Comparison of ENCODE assay signal across 19 mouse cellular contexts in the genomic region with DNA sequence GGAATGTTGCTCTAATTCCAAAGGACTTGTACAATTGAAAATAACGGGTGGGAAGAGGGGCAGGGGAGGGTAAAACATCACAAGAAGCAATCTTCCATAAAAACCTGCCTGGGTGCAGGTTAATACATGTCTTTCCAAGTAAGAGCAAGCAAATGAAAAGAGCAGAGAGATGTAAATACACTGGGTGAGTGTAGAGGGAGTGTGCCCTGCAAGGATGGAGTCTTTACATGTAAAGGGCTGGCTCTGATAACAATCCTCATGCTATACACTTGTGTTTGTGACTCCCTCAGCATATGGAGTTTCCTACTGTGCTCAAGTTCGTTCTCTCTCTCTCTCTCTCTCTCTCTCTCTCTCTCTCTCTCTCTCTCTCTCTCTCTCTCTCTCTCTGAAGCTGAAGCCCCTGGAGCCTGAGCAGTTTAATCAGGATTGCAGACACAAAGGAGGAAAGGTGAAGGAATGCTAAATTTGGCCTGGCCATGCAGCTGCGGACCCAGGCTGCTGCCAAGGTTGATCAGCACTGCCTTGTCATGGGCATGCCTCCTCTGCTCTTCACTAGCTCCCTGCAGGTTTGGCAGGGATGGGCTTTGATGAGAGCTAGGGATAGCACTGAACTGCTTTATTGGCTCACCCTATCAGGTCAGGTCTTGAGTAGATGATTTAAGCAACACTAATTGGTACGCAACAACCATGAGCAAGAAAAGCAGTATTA.
DNase-seq lines count a peak whose midpoint lies in the region; ATAC-seq and TF ChIP-seq lines count a peak whose summit lies in the region.
"Had no signal": no experiment of that assay in that cellular context is flagged by ENCODE, and none has a peak within 500 bp of the region (broad histone marks: within the 10 kb centered on the region; RNA-seq: fewer than 3 reads in every experiment).

No protein-coding gene starts in this region.

- H3K4me3 ChIP-seq in embryonic facial prominence, embryonic 10.5 days = no peak overlapping the region
- no peak overlapping the region for H3K4me3 ChIP-seq in forebrain, embryonic 13.5 days
- no peak overlapping the region for H3K4me3 ChIP-seq in hindbrain, embryonic 14.5 days (replicated peaks; ENCODE audit: low read length)
- H3K4me3 ChIP-seq in midbrain, postnatal 0 days (ENCODE audit: low read depth, low read length) = no peak overlapping the region
- H3K4me3 ChIP-seq: erythroblast, embryonic 14.5 days; left cerebral cortex, adult 2 months; limb, embryonic 15.5 days; myocyte had no signal

- peak overlapping the region; percentile 12 for H3K4me2 ChIP-seq in forebrain, embryonic 13.5 days
- H3K4me2 ChIP-seq in hindbrain, embryonic 14.5 days (replicated peaks) = no peak overlapping the region
- H3K4me2 ChIP-seq in midbrain, postnatal 0 days (ENCODE audit: low read depth, low read length, poor library complexity, severe bottlenecking) = no peak overlapping the region
- H3K4me2 ChIP-seq: limb, embryonic 15.5 days; lung, embryonic 14.5 days had no signal

- H3K27ac ChIP-seq in embryonic facial prominence, embryonic 10.5 days (replicated peaks) = peak overlapping the region; percentile 30; the same call in 1 of the 2 replicates
- H3K27ac ChIP-seq in forebrain, embryonic 13.5 days = peak overlapping the region; percentile 79
- H3K27ac ChIP-seq in hindbrain, embryonic 14.5 days = no peak overlapping the region
- no peak overlapping the region for H3K27ac ChIP-seq in midbrain, postnatal 0 days (ENCODE audit: low read depth, low read length)
- H3K27ac ChIP-seq: left cerebral cortex, adult 2 months; limb, embryonic 15.5 days; macrophage had no signal

- peaks cover 11% of the 10 kb centered on the region for H3K4me1 ChIP-seq in embryonic facial prominence, embryonic 10.5 days
- H3K4me1 ChIP-seq in forebrain, embryonic 13.5 days = peaks cover 46% of the 10 kb centered on the region
- H3K4me1 ChIP-seq in hindbrain, embryonic 14.5 days (replicated peaks; ENCODE audit: control insufficient read depth, insufficient read depth, low read length) = peaks cover 15% of the 10 kb centered on the region
- no peaks in the 10 kb centered on the region; the same call in 1 of the 2 replicates for H3K4me1 ChIP-seq in midbrain, postnatal 0 days (ENCODE audit: insufficient read depth, low read length)
- H3K4me1 ChIP-seq: limb, embryonic 15.5 days had no signal

- H3K9ac ChIP-seq in forebrain, embryonic 13.5 days = no peak overlapping the region
- H3K9ac ChIP-seq in hindbrain, embryonic 14.5 days = no peak overlapping the region
- H3K9ac ChIP-seq in midbrain, postnatal 0 days (replicated peaks; ENCODE audit: low read length, poor library complexity, severe bottlenecking) = no peak overlapping the region
- H3K9ac ChIP-seq: limb, embryonic 15.5 days; lung, embryonic 14.5 days had no signal

- TF ChIP-seq CTCF in midbrain, postnatal 0 days (IDR thresholded peaks at IDR 0.05) = no peak

- H3K36me3 ChIP-seq in embryonic facial prominence, embryonic 10.5 days (replicated peaks) = no peaks in the 10 kb centered on the region
- H3K36me3 ChIP-seq in forebrain, embryonic 13.5 days (ENCODE audit: poor library complexity, severe bottlenecking) = no peaks in the 10 kb centered on the region
- no peaks in the 10 kb centered on the region for H3K36me3 ChIP-seq in hindbrain, embryonic 14.5 days (replicated peaks; ENCODE audit: control insufficient read depth, insufficient read depth)
- H3K36me3 ChIP-seq in midbrain, postnatal 0 days (ENCODE audit: insufficient read depth, low read length) = no peaks in the 10 kb centered on the region
- H3K36me3 ChIP-seq: G1E; limb, embryonic 15.5 days had no signal

- no peaks in the 10 kb centered on the region for H3K27me3 ChIP-seq in embryonic facial prominence, embryonic 10.5 days (replicated peaks; ENCODE audit: low read depth, poor library complexity, severe bottlenecking)
- no peaks in the 10 kb centered on the region for H3K27me3 ChIP-seq in forebrain, embryonic 13.5 days
- no peaks in the 10 kb centered on the region for H3K27me3 ChIP-seq in hindbrain, embryonic 14.5 days (ENCODE audit: control insufficient read depth, insufficient read depth, low read length)
- no peaks in the 10 kb centered on the region for H3K27me3 ChIP-seq in midbrain, postnatal 0 days (ENCODE audit: insufficient read depth, low read length)
- H3K27me3 ChIP-seq: limb, embryonic 15.5 days had no signal

- no peak for DNase-seq in embryonic facial prominence, embryonic 10.5 days (ENCODE audit: low spot score)
- no peak for DNase-seq in hindbrain, embryonic 14.5 days (ENCODE audit: low spot score)
- peak; percentile 10 for DNase-seq in midbrain, postnatal 0 days (ENCODE audit: low spot score)
- no peak for DNase-seq in layer of hippocampus, adult 18-20 months (ENCODE audit: low spot score in 2 of 2)
- no peak for DNase-seq in thymus, postnatal 14 days
- no peak for DNase-seq in kidney, postnatal 14 days
- DNase-seq: cerebellum, adult 11-12 months; heart, adult 11 months; kidney, adult 9 months; lung, embryonic 14.5 days; thymus, adult 2 months had no signal

- H3K9me3 ChIP-seq in embryonic facial prominence, embryonic 10.5 days = no peaks in the 10 kb centered on the region
- H3K9me3 ChIP-seq in forebrain, embryonic 13.5 days (replicated peaks) = no peaks in the 10 kb centered on the region
- no peaks in the 10 kb centered on the region for H3K9me3 ChIP-seq in hindbrain, embryonic 14.5 days (ENCODE audit: control insufficient read depth, low read length)
- no peaks in the 10 kb centered on the region for H3K9me3 ChIP-seq in midbrain, postnatal 0 days (ENCODE audit: low read length)
- H3K9me3 ChIP-seq: G1E; limb, embryonic 15.5 days had no signal

- WGBS in embryonic facial prominence, embryonic 10.5 days = 58% methylated on average over 4 of the region's 4 CpGs
- WGBS in forebrain, embryonic 13.5 days = 25% methylated on average over 4 of the region's 4 CpGs
- 29% methylated on average over 4 of the region's 4 CpGs for WGBS in hindbrain, embryonic 14.5 days
- WGBS in midbrain, postnatal 0 days = 45% methylated on average over 4 of the region's 4 CpGs

- peak; percentile 55 for ATAC-seq in forebrain, embryonic 13.5 days
- peak; percentile 52 for ATAC-seq in hindbrain, embryonic 14.5 days (ENCODE audit: low FRiP score)
- no peak; the same call in 1 of the 2 replicates for ATAC-seq in midbrain, postnatal 0 days (ENCODE audit: low FRiP score)
- ATAC-seq: inflammation-experienced regulatory T-cells, adult 6 months had no signal

Comparison
In these comparisons a context has a peak if more than half of its experiments do, and no peak if none do; other contexts are left out.
1. H3K27ac ChIP-seq: peak in embryonic facial prominence, embryonic 10.5 days (single experiment) and forebrain, embryonic 13.5 days (single experiment); none in hindbrain, embryonic 14.5 days (single experiment) and midbrain, postnatal 0 days (single experiment).